Mouse (Mus musculus): ENCODE measurements around the gene Saxo1. TPM values are rescaled to one million over a fixed set of nuclear protein-coding genes. Genes with fewer than 3 reads are reported as not detected.

Saxo1 gene
- polyA plus RNA-seq, 1 experiment from 2014 or later, result 0.21 TPM

GRCm38 (mm10) chr4:86537972-86538371, 20.2 kb downstream of the Saxo1 start:
- peak; percentile 55 for DNase-seq (ENCODE audit: low spot score)
- TF ChIP-seq CTCF (IDR thresholded peaks at IDR 0.05; ENCODE audit: low read depth), result peak; percentile 68

GRCm38 (mm10) chr4:86534091-86534481, 24.0 kb downstream of the Saxo1 start:
- Histone ChIP-seq H3K27ac (peak overlapping the region; percentile 25; the same call in 1 of the 2 replicates), H3K9me3 (replicated peaks; ENCODE audit: low read length) (no peaks in the 10 kb centered on the region), H3K9ac (ENCODE audit: low read depth, low read length) (no peak overlapping the region), H3K36me3 (ENCODE audit: insufficient read depth, low read length) (no peaks in the 10 kb centered on the region), H3K27me3 (ENCODE audit: insufficient read depth, low read length) (no peaks in the 10 kb centered on the region), H3K4me3 (replicated peaks; ENCODE audit: low read depth, low read length) (no peak overlapping the region), H3K4me2 (ENCODE audit: low read length) (no peak overlapping the region), H3K4me1 (replicated peaks; ENCODE audit: insufficient read depth, low read length) (0 out of 2 replicates have a peak, but pooled peaks cover 4% of the 10 kb centered on the region)
- ATAC-seq (replicated peaks; ENCODE audit: low FRiP score, low read depth), result no peak
- peak; percentile 18 for DNase-seq (ENCODE audit: low spot score)
- WGBS, result 35% methylated on average over 5 of the region's 5 CpGs
- no peak for TF ChIP-seq CTCF (IDR thresholded peaks at IDR 0.05; ENCODE audit: low read depth)

More at GRCm38 (mm10) chr4:86537972-86538371, 20.2 kb downstream of the Saxo1 start:
- Histone ChIP-seq H3K9me3 (replicated peaks; ENCODE audit: low read length) (no peaks in the 10 kb centered on the region), H3K9ac (ENCODE audit: low read depth, low read length) (no peak overlapping the region), H3K4me3 (replicated peaks; ENCODE audit: low read depth, low read length) (no peak overlapping the region), H3K4me1 (replicated peaks; ENCODE audit: insufficient read depth, low read length) (0 out of 2 replicates have a peak, but pooled peaks cover 4% of the 10 kb centered on the region), H3K27ac (no peak overlapping the region), H3K4me2 (ENCODE audit: low read length) (no peak overlapping the region), H3K27me3 (ENCODE audit: insufficient read depth, low read length) (no peaks in the 10 kb centered on the region), H3K36me3 (ENCODE audit: insufficient read depth, low read length) (no peaks in the 10 kb centered on the region)
- WGBS, result 52% methylated on average over 4 of the region's 4 CpGs
- ATAC-seq (replicated peaks; ENCODE audit: low FRiP score, low read depth), result no peak

GRCm38 (mm10) chr4:86533406-86534090, 24.6 kb downstream of the Saxo1 start:
- no peak for TF ChIP-seq CTCF (IDR thresholded peaks at IDR 0.05; ENCODE audit: low read depth)
- H3K36me3 ChIP-seq (ENCODE audit: insufficient read depth, low read length), result no peaks in the 10 kb centered on the region
- WGBS, result 49% methylated on average over 8 of the region's 8 CpGs
- H3K9me3 ChIP-seq (replicated peaks; ENCODE audit: low read length), result no peaks in the 10 kb centered on the region
- ATAC-seq (replicated peaks; ENCODE audit: low FRiP score, low read depth) (no peak), DNase-seq (ENCODE audit: low spot score) (peak; percentile 77)
- no peak overlapping the region for H3K9ac ChIP-seq (ENCODE audit: low read depth, low read length)
- no peak overlapping the region for H3K4me3 ChIP-seq (replicated peaks; ENCODE audit: low read depth, low read length)
- H3K27me3 ChIP-seq (ENCODE audit: insufficient read depth, low read length), result no peaks in the 10 kb centered on the region
- no peak overlapping the region for H3K4me2 ChIP-seq (ENCODE audit: low read length)
- H3K4me1 ChIP-seq (replicated peaks; ENCODE audit: insufficient read depth, low read length), result 0 out of 2 replicates have a peak, but pooled peaks cover 4% of the 10 kb centered on the region
- H3K27ac ChIP-seq, result peak overlapping the region; percentile 25; the same call in 1 of the 2 replicates

- no peaks in the 10 kb centered on the region for H3K36me3 ChIP-seq (ENCODE audit: insufficient read depth, low read length)
- ATAC-seq (replicated peaks; ENCODE audit: low FRiP score, low read depth), result no peak
- no peak overlapping the region for H3K4me2 ChIP-seq (ENCODE audit: low read length)
- H3K9ac ChIP-seq (ENCODE audit: low read depth, low read length), result no peak overlapping the region
- H3K27me3 ChIP-seq (ENCODE audit: insufficient read depth, low read length), result no peaks in the 10 kb centered on the region
- H3K4me3 ChIP-seq (replicated peaks; ENCODE audit: low read depth, low read length), result no peak overlapping the region
- H3K9me3 ChIP-seq (replicated peaks; ENCODE audit: low read length), result no peaks in the 10 kb centered on the region
- DNase-seq (ENCODE audit: low spot score), result no peak
- no peak for TF ChIP-seq CTCF (IDR thresholded peaks at IDR 0.05; ENCODE audit: low read depth)
- H3K4me1 ChIP-seq (replicated peaks; ENCODE audit: insufficient read depth, low read length), result peaks cover 8% of the 10 kb centered on the region; the same call in 1 of the 2 replicates
- H3K27ac ChIP-seq, result no peak overlapping the region
- WGBS, result 77% methylated on average over 6 of the region's 6 CpGs
Observed at GRCm38 (mm10) chr4:86529161-86529560, 29.0 kb downstream of the Saxo1 start.

- Histone ChIP-seq H3K4me2 (ENCODE audit: low read length) (no peak overlapping the region), H3K27ac (peak overlapping the region; percentile 73), H3K27me3 (ENCODE audit: insufficient read depth, low read length) (no peaks in the 10 kb centered on the region), H3K4me1 (replicated peaks; ENCODE audit: insufficient read depth, low read length) (peaks cover 5% of the 10 kb centered on the region; the same call in 1 of the 2 replicates), H3K9me3 (replicated peaks; ENCODE audit: low read length) (no peaks in the 10 kb centered on the region), H3K4me3 (replicated peaks; ENCODE audit: low read depth, low read length) (no peak overlapping the region), H3K9ac (ENCODE audit: low read depth, low read length) (no peak overlapping the region), H3K36me3 (ENCODE audit: insufficient read depth, low read length) (no peaks in the 10 kb centered on the region)
- no peak for TF ChIP-seq CTCF (IDR thresholded peaks at IDR 0.05; ENCODE audit: low read depth)
- 35% methylated on average over 11 of the region's 11 CpGs for WGBS
- DNase-seq (ENCODE audit: low spot score) (peak; percentile 79), ATAC-seq (replicated peaks; ENCODE audit: low FRiP score, low read depth) (peak; percentile 52; the same call in 1 of the 2 replicates)
Observed at GRCm38 (mm10) chr4:86527162-86528136, 30.7 kb downstream of the Saxo1 start.

GRCm38 (mm10) chr4:86524483-86524882, 33.6 kb downstream of the Saxo1 start:
- ATAC-seq (replicated peaks; ENCODE audit: low FRiP score, low read depth) (no peak), DNase-seq (ENCODE audit: low spot score) (no peak)
- WGBS, result 97% methylated on average over 1 of the region's 1 CpGs
- Histone ChIP-seq H3K4me2 (ENCODE audit: low read length) (no peak overlapping the region), H3K9me3 (replicated peaks; ENCODE audit: low read length) (no peaks in the 10 kb centered on the region), H3K27me3 (ENCODE audit: insufficient read depth, low read length) (no peaks in the 10 kb centered on the region), H3K36me3 (ENCODE audit: insufficient read depth, low read length) (no peaks in the 10 kb centered on the region), H3K9ac (ENCODE audit: low read depth, low read length) (no peak overlapping the region), H3K4me1 (replicated peaks; ENCODE audit: insufficient read depth, low read length) (peaks cover 5% of the 10 kb centered on the region; the same call in 1 of the 2 replicates), H3K4me3 (replicated peaks; ENCODE audit: low read depth, low read length) (no peak overlapping the region), H3K27ac (no peak overlapping the region)
- no peak for TF ChIP-seq CTCF (IDR thresholded peaks at IDR 0.05; ENCODE audit: low read depth)
